ENCODE assay signal across 27 mouse cellular contexts in the genomic region with DNA sequence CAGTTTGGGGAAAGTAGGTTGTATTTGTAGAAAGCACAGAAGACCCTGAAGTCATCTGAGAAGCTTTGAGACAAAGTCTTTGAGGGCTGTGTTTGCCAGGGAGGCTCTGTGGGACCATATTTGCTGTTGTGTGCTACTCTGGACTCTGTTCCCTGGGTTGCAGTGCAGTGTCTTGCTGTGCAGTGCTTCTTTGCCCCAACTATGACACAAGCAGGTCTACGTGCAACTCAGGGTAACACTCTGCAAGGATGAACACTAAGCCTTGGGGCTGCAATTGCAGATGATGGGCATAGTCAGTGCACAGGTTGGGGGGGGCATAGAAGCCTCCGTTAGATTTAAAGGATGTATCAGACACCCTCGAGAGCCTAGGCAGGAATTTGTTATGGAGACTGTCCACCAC.
"Had no signal": no experiment of that assay in that cellular context is flagged by ENCODE, and none has a peak within 500 bp of the region (broad histone marks: within the 10 kb centered on the region; RNA-seq: fewer than 3 reads in every experiment).

No protein-coding gene starts in this region.

- H3K4me1 ChIP-seq: hindbrain, embryonic 10.5 days; limb, embryonic 10.5 days had no signal

- H3K4me2 ChIP-seq: heart, embryonic 11.5 days; heart, embryonic 13.5 days; heart, embryonic 15.5 days; hindbrain, embryonic 12.5 days; hindbrain, embryonic 14.5 days; intestine, embryonic 15.5 days; limb, embryonic 12.5 days; liver, embryonic 13.5 days had no signal

- H3K9me3 ChIP-seq: heart, embryonic 13.5 days; heart, embryonic 15.5 days; hindbrain, embryonic 10.5 days; hindbrain, embryonic 12.5 days; intestine, embryonic 15.5 days; limb, embryonic 10.5 days; limb, embryonic 12.5 days; liver, embryonic 13.5 days had no signal

- H3K27me3 ChIP-seq: heart, embryonic 13.5 days; heart, embryonic 15.5 days; hindbrain, embryonic 12.5 days; intestine, embryonic 15.5 days; limb, embryonic 12.5 days; liver, embryonic 13.5 days had no signal

- ATAC-seq: forebrain, postnatal 0 days; hindbrain, embryonic 16.5 days; inflammation-experienced regulatory T-cells, adult 6 months; intestine, embryonic 15.5 days; liver, postnatal 0 days had no signal

- H3K27ac ChIP-seq: heart, adult 2 months; heart, embryonic 13.5 days; heart, embryonic 15.5 days; hindbrain, embryonic 10.5 days; hindbrain, embryonic 12.5 days; hindbrain, embryonic 14.5 days; intestine, embryonic 15.5 days; layer of hippocampus, adult 2 months; left cerebral cortex, adult 2 months; limb, embryonic 10.5 days; limb, embryonic 12.5 days; liver, embryonic 13.5 days had no signal

- H3K4me3 ChIP-seq: gastrocnemius, adult 2 months; heart, adult 2 months; heart, embryonic 13.5 days; heart, embryonic 15.5 days; hindbrain, embryonic 10.5 days; hindbrain, embryonic 12.5 days; intestine, embryonic 15.5 days; layer of hippocampus, adult 2 months; left cerebral cortex, adult 2 months; limb, embryonic 10.5 days; limb, embryonic 12.5 days; liver, embryonic 13.5 days had no signal

- DNase-seq: forebrain, postnatal 0 days; gastrocnemius, adult 2 months; gastrocnemius, postnatal 10 days; gastrocnemius, postnatal 25 days; heart, adult 2 months; heart, postnatal 14 days; heart, postnatal 4 days; kidney, adult 18-20 months; kidney, adult 8-10 months; kidney, postnatal 10 days; kidney, postnatal 25 days; kidney, postnatal 4 days; liver, embryonic 13.5 days; liver, postnatal 0 days had no signal

- H3K9ac ChIP-seq: forebrain, postnatal 0 days; heart, embryonic 13.5 days; heart, embryonic 15.5 days; hindbrain, embryonic 12.5 days; hindbrain, embryonic 14.5 days; intestine, embryonic 15.5 days; limb, embryonic 12.5 days; liver, embryonic 13.5 days; liver, postnatal 0 days had no signal

- H3K36me3 ChIP-seq: heart, embryonic 13.5 days; heart, embryonic 15.5 days; hindbrain, embryonic 10.5 days; hindbrain, embryonic 12.5 days; intestine, embryonic 15.5 days; limb, embryonic 10.5 days; limb, embryonic 12.5 days; liver, embryonic 13.5 days had no signal
